8 mouse cellular contexts compared by ENCODE assay signal in genomic region chr14:118089806-118090392, GRCm38 (mm10). TPM values are rescaled to one million over a fixed set of nuclear protein-coding genes. Genes with fewer than 3 reads are reported as not detected.
DNase-seq lines count a peak whose midpoint lies in the region; ATAC-seq and TF ChIP-seq lines count a peak whose summit lies in the region.

No protein-coding gene starts in this region.

- H3K27ac ChIP-seq in liver, adult 2 months (replicated peaks; ENCODE audit: insufficient read depth, low read depth, low read length) = peak overlapping the region; percentile 32
- H3K27ac ChIP-seq in hindbrain, embryonic 14.5 days = no peak overlapping the region; the same call in 1 of the 2 replicates

- H3K4me1 ChIP-seq in liver, adult 2 months (ENCODE audit: control insufficient read depth, insufficient read depth, low read length) = no peaks in the 10 kb centered on the region
- H3K4me1 ChIP-seq in hindbrain, embryonic 14.5 days (replicated peaks; ENCODE audit: control insufficient read depth, insufficient read depth, low read length) = 0 out of 2 replicates have a peak, but pooled peaks cover 4% of the 10 kb centered on the region
- peaks cover 16% of the 10 kb centered on the region for H3K4me1 ChIP-seq in megakaryocyte, embryonic 14.5 days

- TF ChIP-seq CTCF in liver, adult 2 months (IDR thresholded peaks at IDR 0.05; ENCODE audit: low read depth, low read length) = no peak

- no peaks in the 10 kb centered on the region for H3K36me3 ChIP-seq in liver, adult 2 months (ENCODE audit: control insufficient read depth, insufficient read depth, low read length)
- no peaks in the 10 kb centered on the region for H3K36me3 ChIP-seq in hindbrain, embryonic 14.5 days (replicated peaks; ENCODE audit: control insufficient read depth, insufficient read depth)
- H3K36me3 ChIP-seq in megakaryocyte, embryonic 14.5 days (replicated peaks; ENCODE audit: low read length) = no peaks in the 10 kb centered on the region

- no peaks in the 10 kb centered on the region for H3K9me3 ChIP-seq in hindbrain, embryonic 14.5 days (ENCODE audit: control insufficient read depth, low read length)
- no peaks in the 10 kb centered on the region for H3K9me3 ChIP-seq in megakaryocyte, embryonic 14.5 days

- H3K4me2 ChIP-seq in hindbrain, embryonic 14.5 days (replicated peaks) = peak overlapping the region; percentile 52

- no peaks in the 10 kb centered on the region for H3K27me3 ChIP-seq in liver, adult 2 months (ENCODE audit: control insufficient read depth, insufficient read depth, low read length)
- H3K27me3 ChIP-seq in hindbrain, embryonic 14.5 days (ENCODE audit: control insufficient read depth, insufficient read depth, low read length) = no peaks in the 10 kb centered on the region
- peaks cover 11% of the 10 kb centered on the region for H3K27me3 ChIP-seq in megakaryocyte, embryonic 14.5 days (replicated peaks)

- no peak for TF ChIP-seq POLR2A in liver, adult 2 months (IDR thresholded peaks at IDR 0.05; ENCODE audit: extremely low read depth, insufficient read depth, low read length)

- H3K79me2 ChIP-seq in liver, adult 2 months (ENCODE audit: control insufficient read depth, insufficient read depth, low read length) = no peaks in the 10 kb centered on the region

- H3K4me3 ChIP-seq in liver, adult 2 months (ENCODE audit: insufficient read depth, low read depth, low read length) = peak overlapping the region; percentile 86
- peak overlapping the region; percentile 53 for H3K4me3 ChIP-seq in hindbrain, embryonic 14.5 days (replicated peaks; ENCODE audit: low read length)
- peak overlapping the region; percentile 93 for H3K4me3 ChIP-seq in megakaryocyte, embryonic 14.5 days (replicated peaks)

- peak overlapping the region; percentile 71 for H3K9ac ChIP-seq in liver, adult 2 months (ENCODE audit: low read depth, low read length)
- peak overlapping the region; percentile 52 for H3K9ac ChIP-seq in hindbrain, embryonic 14.5 days

- peak; percentile 43 for DNase-seq in liver, adult 2 months (ENCODE audit: extremely low read depth, low read depth, low spot score)
- DNase-seq in liver = no peak
- peak; percentile 18 for DNase-seq in c-Kit-positive CD71-negative TER-119-negative erythroid progenitor cells, embryonic 14.5 days (ENCODE audit: low read depth)
- peak; percentile 52 for DNase-seq in hindbrain, embryonic 14.5 days (ENCODE audit: low spot score)
- no peak for DNase-seq in urinary bladder, postnatal 10 days (ENCODE audit: low spot score)
- no peak for DNase-seq in left cerebral cortex, adult 11 months (ENCODE audit: low spot score)

- ATAC-seq in hindbrain, embryonic 14.5 days (ENCODE audit: low FRiP score) = peak; percentile 34; the same call in 1 of the 2 replicates
- ATAC-seq in erythroid progenitor cell, adult 5-6 weeks (replicated peaks; ENCODE audit: low FRiP score, poor library complexity, severe bottlenecking) = no peak

- 5% methylated on average over 18 of the region's 18 CpGs for WGBS in liver, adult 2 months
- under 1% methylated on average over 18 of the region's 18 CpGs for WGBS in hindbrain, embryonic 14.5 days

RNA-seq across cellular contexts. Expression of gene Dct, which starts 37.9 kb away (rescaled TPM):
- total RNA-seq in liver, adult 2 months (2014; rRNA removed) = 1.9 and 8.7 TPM in 2 replicates
- 3.1 and 11.0 TPM in 2 replicates for polyA plus RNA-seq in liver, adult 2 months (2012; rRNA removed)
- polyA plus RNA-seq in hindbrain, embryonic 14.5 days (2014; fragmentation: Nextera tagmentation; extraction: Ambion mirVana) = 0.70 and 0.80 TPM in 2 replicates
- polyA plus RNA-seq in megakaryocyte, embryonic 14.5 days (2012; ENCODE audit: insufficient read depth, low replicate concordance) = not detected in 2 replicates
- not detected in 2 replicates for total RNA-seq in erythroid progenitor cell, adult 5-6 weeks (2015; ENCODE audit: low replicate concordance)
- 0.26 TPM in 1 of 2 replicates, not detected in the other for total RNA-seq in erythroid progenitor cell, adult 5-6 weeks (2017; ENCODE audit: low replicate concordance)

RNA-seq across cellular contexts. Expression of gene Tgds, which starts 42.7 kb away (rescaled TPM):
- total RNA-seq in liver, adult 2 months (2014; rRNA removed) = 32.4 and 37.9 TPM in 2 replicates
- polyA plus RNA-seq in liver, adult 2 months (2012; rRNA removed) = 14.3 and 14.4 TPM in 2 replicates
- polyA plus RNA-seq in hindbrain, embryonic 14.5 days (2014; fragmentation: Nextera tagmentation; extraction: Ambion mirVana) = 15.8 and 18.5 TPM in 2 replicates
- 5.5 TPM in 1 of 2 replicates, not detected in the other for polyA plus RNA-seq in megakaryocyte, embryonic 14.5 days (2012; ENCODE audit: insufficient read depth, low replicate concordance)
- 7.1 and 10.8 TPM in 2 replicates for total RNA-seq in erythroid progenitor cell, adult 5-6 weeks (2015; ENCODE audit: low replicate concordance)
- total RNA-seq in erythroid progenitor cell, adult 5-6 weeks (2017; ENCODE audit: low replicate concordance) = 1.5 and 2.4 TPM in 2 replicates

RNA-seq across cellular contexts. Expression of gene Gpr180, which starts 47.1 kb away (rescaled TPM):
- 28.0 and 29.8 TPM in 2 replicates for total RNA-seq in liver, adult 2 months (2014; rRNA removed)
- 32.7 and 36.6 TPM in 2 replicates for polyA plus RNA-seq in liver, adult 2 months (2012; rRNA removed)
- polyA plus RNA-seq in hindbrain, embryonic 14.5 days (2014; fragmentation: Nextera tagmentation; extraction: Ambion mirVana) = 47.5 and 51.7 TPM in 2 replicates
- polyA plus RNA-seq in megakaryocyte, embryonic 14.5 days (2012; ENCODE audit: insufficient read depth, low replicate concordance) = 3.0 and 3.2 TPM in 2 replicates
- 1.1 and 2.5 TPM in 2 replicates for total RNA-seq in erythroid progenitor cell, adult 5-6 weeks (2015; ENCODE audit: low replicate concordance)
- 1.7 TPM in 1 of 2 replicates, not detected in the other for total RNA-seq in erythroid progenitor cell, adult 5-6 weeks (2017; ENCODE audit: low replicate concordance)

Comparison
In these comparisons a context has a peak if more than half of its experiments do, and no peak if none do; other contexts are left out.
1. DNase-seq: peak in liver, adult 2 months (single experiment), c-Kit-positive CD71-negative TER-119-negative erythroid progenitor cells, embryonic 14.5 days (single experiment) and hindbrain, embryonic 14.5 days (single experiment); none in liver (single experiment), urinary bladder, postnatal 10 days (single experiment) and left cerebral cortex, adult 11 months (single experiment).
2. Peak in every context shown above with its lines, with median percentiles within 50 percentile points of each other: H3K4me3 ChIP-seq.